Mouse (Mus musculus) stomach, embryonic 15.5 days (tissue): Measurements from ENCODE around the gene Gm45234. TPM values are rescaled to one million over a fixed set of nuclear protein-coding genes. Genes with fewer than 3 reads are reported as not detected.

Experiments
- ATAC-seq: fragments of 200-750 bp; cut with Nextera tagmentation; 2 replicates; pipeline ENCODE4 v1.8.0; 2017; ENCODE audit warnings: low read depth, moderate number of reproducible peaks, moderate TSS enrichment; ENCODE audit not compliant: insufficient read depth, low FRiP score
- H3K27ac ChIP-seq: fragments of 300-500 bp; sonication (generic); 2 replicates; pipeline ENCODE4 v1.5.1; 2015; ENCODE audit warnings: mild to moderate bottlenecking, inconsistent platforms
- H3K27me3 ChIP-seq: fragments of 300-500 bp; sonication (generic); replicated peaks from 2 replicates; pipeline ENCODE4 v1.6.1; 2015; ENCODE audit warnings: inconsistent platforms
- H3K36me3 ChIP-seq: fragments of 300-500 bp; sonication (generic); 2 replicates; pipeline ENCODE4 v1.6.1; 2015; ENCODE audit warnings: inconsistent platforms
- H3K4me1 ChIP-seq: fragments of 300-500 bp; sonication (generic); 2 replicates; pipeline ENCODE4 v1.6.1; 2015; ENCODE audit warnings: inconsistent platforms
- H3K4me2 ChIP-seq: fragments of 300-500 bp; sonication (generic); 2 replicates; pipeline ENCODE4 v1.6.1; 2015; ENCODE audit warnings: mild to moderate bottlenecking, inconsistent platforms
- H3K4me3 ChIP-seq: fragments of 300-500 bp; sonication (generic); replicated peaks from 2 replicates; pipeline ENCODE4 v1.5.1; 2015; ENCODE audit warnings: inconsistent platforms
- H3K9ac ChIP-seq: fragments of 300-500 bp; sonication (generic); 2 replicates; pipeline ENCODE4 v1.6.1; 2015; ENCODE audit warnings: inconsistent platforms
- H3K9me3 ChIP-seq: fragments of 300-500 bp; sonication (generic); 2 replicates; pipeline ENCODE4 v1.6.1; 2016; ENCODE audit warnings: inconsistent platforms
- WGBS: fragments of 180-500 bp; shearing (Covaris S2); methylation state at CpG from one replicate; pipeline ENCODE4 v1.1.7; 2015; 5-methylcytosine and 5-hydroxymethylcytosine counted together
- polyA plus RNA-seq: library from polyadenylated mRNA; unstranded; fragments of >200 nt; fragmentation: Nextera tagmentation; extraction: Ambion mirVana; gene quantifications from 2 replicates; pipeline ENCODE4 v1.2.1, GENCODE M21; 2015

The Gm45234 gene
- polyA plus RNA-seq, 1 experiment from 2014 or later, result not detected

GRCm38 (mm10) chr6:124717968-124718367 is 37.9 kb downstream of the Gm45234 start:
- Histone ChIP-seq H3K27me3 (no peaks in the 10 kb centered on the region), H3K4me3 (peak overlapping the region; percentile 49), H3K27ac (peak overlapping the region; percentile 87), H3K4me1 (peaks cover 13% of the 10 kb centered on the region), H3K36me3 (peaks cover 29% of the 10 kb centered on the region), H3K9me3 (no peaks in the 10 kb centered on the region), H3K4me2 (peak overlapping the region; percentile 46), H3K9ac (peak overlapping the region; percentile 32)
- WGBS, result 61% methylated on average over 13 of the region's 13 CpGs
- no peak for ATAC-seq

- peak overlapping the region; percentile 46 for H3K4me2 ChIP-seq
- no peaks in the 10 kb centered on the region for H3K27me3 ChIP-seq
- H3K4me1 ChIP-seq, result peaks cover 14% of the 10 kb centered on the region
- H3K4me3 ChIP-seq, result peak overlapping the region; percentile 49
- no peak overlapping the region for H3K9ac ChIP-seq
- peak overlapping the region; percentile 87 for H3K27ac ChIP-seq
- ATAC-seq, result no peak
- 52% methylated on average over 20 of the region's 20 CpGs for WGBS
- no peaks in the 10 kb centered on the region for H3K9me3 ChIP-seq
- H3K36me3 ChIP-seq, result peaks cover 29% of the 10 kb centered on the region
These were observed 38.8 kb downstream of the Gm45234 start for GRCm38 (mm10) chr6:124716864-124717490.

GRCm38 (mm10) chr6:124712918-124713317 is 42.9 kb downstream of the Gm45234 start:
- H3K4me3 ChIP-seq, result peak overlapping the region; percentile 77
- H3K4me2 ChIP-seq, result peak overlapping the region; percentile 74
- H3K27ac ChIP-seq, result peak overlapping the region; percentile 85; the same call in 1 of the 2 replicates
- H3K9ac ChIP-seq, result peak overlapping the region; percentile 81
- H3K9me3 ChIP-seq, result no peaks in the 10 kb centered on the region
- H3K36me3 ChIP-seq, result peaks cover 29% of the 10 kb centered on the region
- ATAC-seq, result no peak
- H3K4me1 ChIP-seq, result peaks cover 30% of the 10 kb centered on the region
- no peaks in the 10 kb centered on the region for H3K27me3 ChIP-seq
- WGBS, result 10% methylated on average over 11 of the region's 11 CpGs

- peaks cover 23% of the 10 kb centered on the region for H3K36me3 ChIP-seq
- peak within 1 kb of the TSS; percentile 85 for H3K27ac ChIP-seq
- peak; percentile 96 for ATAC-seq
- peak within 1 kb of the TSS; percentile 81 for H3K9ac ChIP-seq
- peak within 1 kb of the TSS; percentile 74 for H3K4me2 ChIP-seq
- H3K4me3 ChIP-seq, result peak within 1 kb of the TSS; percentile 77
- H3K27me3 ChIP-seq, result no peaks in the 10 kb centered on the region
- H3K9me3 ChIP-seq, result no peaks in the 10 kb centered on the region
- WGBS, result under 1% methylated on average over 71 of the region's 76 CpGs
- peaks cover 30% of the 10 kb centered on the region for H3K4me1 ChIP-seq
These were observed 43.7 kb downstream of the Gm45234 start, which contains the start of the genes Emg1 and Phb2 for GRCm38 (mm10) chr6:124711824-124712782. TSS of gene Emg1 (minus strand) at chr6:124712178. TSS of gene Phb2 (plus strand) at chr6:124712336.

GRCm38 (mm10) chr6:124708289-124708889 is 47.4 kb downstream of the Gm45234 start:
- no peak for ATAC-seq
- peaks cover 21% of the 10 kb centered on the region for H3K4me1 ChIP-seq
- no peak overlapping the region for H3K9ac ChIP-seq
- H3K27me3 ChIP-seq, result no peaks in the 10 kb centered on the region
- H3K9me3 ChIP-seq, result no peaks in the 10 kb centered on the region
- WGBS, result 81% methylated on average over 10 of the region's 10 CpGs
- peaks cover 19% of the 10 kb centered on the region for H3K36me3 ChIP-seq
- H3K4me3 ChIP-seq, result no peak overlapping the region
- no peak overlapping the region for H3K4me2 ChIP-seq
- no peak overlapping the region for H3K27ac ChIP-seq

- H3K4me3 ChIP-seq, result no peak overlapping the region
- H3K36me3 ChIP-seq, result peaks cover 26% of the 10 kb centered on the region
- H3K9ac ChIP-seq, result no peak overlapping the region
- H3K4me1 ChIP-seq, result peaks cover 16% of the 10 kb centered on the region
- H3K9me3 ChIP-seq, result no peaks in the 10 kb centered on the region
- ATAC-seq, result no peak
- H3K27ac ChIP-seq, result no peak overlapping the region
- WGBS, result 83% methylated on average over 5 of the region's 5 CpGs
- no peaks in the 10 kb centered on the region for H3K27me3 ChIP-seq
- no peak overlapping the region for H3K4me2 ChIP-seq
These were observed 49.7 kb downstream of the Gm45234 start for GRCm38 (mm10) chr6:124706061-124706627.

- no peak for ATAC-seq
- Histone ChIP-seq H3K4me1 (0 out of 2 replicates have a peak, but pooled peaks cover 2% of the 10 kb centered on the region), H3K27me3 (no peaks in the 10 kb centered on the region), H3K36me3 (peaks cover 31% of the 10 kb centered on the region), H3K4me2 (no peak overlapping the region), H3K4me3 (no peak overlapping the region), H3K9ac (no peak overlapping the region), H3K27ac (no peak overlapping the region), H3K9me3 (no peaks in the 10 kb centered on the region)
- WGBS, result 95% methylated on average over 2 of the region's 2 CpGs
These were observed 51.4 kb downstream of the Gm45234 start for GRCm38 (mm10) chr6:124704417-124704816.

GRCm38 (mm10) chr6:124703789-124704188 is 52.0 kb downstream of the Gm45234 start:
- H3K4me2 ChIP-seq, result no peak overlapping the region
- H3K9ac ChIP-seq, result no peak overlapping the region
- peaks cover 35% of the 10 kb centered on the region for H3K36me3 ChIP-seq
- WGBS, result 70% methylated on average over 7 of the region's 7 CpGs
- H3K9me3 ChIP-seq, result no peaks in the 10 kb centered on the region
- no peak for ATAC-seq
- H3K4me3 ChIP-seq, result no peak overlapping the region
- H3K27me3 ChIP-seq, result no peaks in the 10 kb centered on the region
- no peak overlapping the region for H3K27ac ChIP-seq
- H3K4me1 ChIP-seq, result no peaks in the 10 kb centered on the region

- ATAC-seq, result 0 out of 2 replicates have a peak, but pooled peaks have one; percentile 32
- no peak overlapping the region for H3K9ac ChIP-seq
- H3K27ac ChIP-seq, result no peak overlapping the region
- 44% methylated on average over 3 of the region's 3 CpGs for WGBS
- H3K27me3 ChIP-seq, result no peaks in the 10 kb centered on the region
- peaks cover 35% of the 10 kb centered on the region for H3K36me3 ChIP-seq
- H3K9me3 ChIP-seq, result no peaks in the 10 kb centered on the region
- H3K4me3 ChIP-seq, result no peak overlapping the region
- H3K4me1 ChIP-seq, result no peaks in the 10 kb centered on the region
- no peak overlapping the region for H3K4me2 ChIP-seq
These were observed 53.1 kb downstream of the Gm45234 start for GRCm38 (mm10) chr6:124702784-124703103.

GRCm38 (mm10) chr6:124702102-124702783 is 53.6 kb downstream of the Gm45234 start:
- WGBS, result 90% methylated on average over 17 of the region's 17 CpGs
- Histone ChIP-seq H3K4me2 (no peak overlapping the region), H3K27me3 (no peaks in the 10 kb centered on the region), H3K27ac (no peak overlapping the region), H3K4me1 (no peaks in the 10 kb centered on the region), H3K9me3 (no peaks in the 10 kb centered on the region), H3K4me3 (no peak overlapping the region), H3K36me3 (peaks cover 35% of the 10 kb centered on the region), H3K9ac (no peak overlapping the region)
- ATAC-seq, result no peak

- Histone ChIP-seq H3K9me3 (no peaks in the 10 kb centered on the region), H3K4me2 (no peak overlapping the region), H3K4me3 (no peak overlapping the region), H3K4me1 (no peaks in the 10 kb centered on the region), H3K36me3 (peaks cover 35% of the 10 kb centered on the region), H3K27ac (no peak overlapping the region), H3K9ac (no peak overlapping the region), H3K27me3 (no peaks in the 10 kb centered on the region)
- WGBS, result 75% methylated on average over 8 of the region's 8 CpGs
- no peak for ATAC-seq
These were observed 54.5 kb downstream of the Gm45234 start for GRCm38 (mm10) chr6:124701338-124701737.
